Mouse (Mus musculus) midbrain, embryonic 14.5 days (tissue): ENCODE data around the gene Aco2. TPM values are rescaled to one million over a fixed set of nuclear protein-coding genes. Genes with fewer than 3 reads are reported as not detected.

Source experiments
- ATAC-seq: fragments of 200-750 bp; cut with Nextera tagmentation; 2 replicates; pipeline ENCODE4 v1.8.0; 2017; ENCODE audit warnings: moderate number of reproducible peaks, moderate library complexity; ENCODE audit not compliant: low FRiP score, low TSS enrichment
- DNase-seq: peaks from one replicate; pipeline ENCODE4 v3.0.0-alpha.2; 2015
- H3K27ac ChIP-seq: fragments of 300-500 bp; sonication (generic); replicated peaks from 2 replicates; pipeline ENCODE4 v1.5.1; 2014; ENCODE audit warnings: mild to moderate bottlenecking, low read depth, low read length, moderate library complexity
- H3K27me3 ChIP-seq: fragments of 300-500 bp; sonication (generic); 2 replicates; pipeline ENCODE4 v1.6.1; 2014; ENCODE audit warnings: low read length, control low read depth, mixed read lengths; ENCODE audit not compliant: control insufficient read depth, insufficient read depth
- H3K36me3 ChIP-seq: fragments of 300-500 bp; sonication (generic); 2 replicates; pipeline ENCODE4 v1.6.1; 2014; ENCODE audit warnings: low read length, control low read depth; ENCODE audit not compliant: control insufficient read depth, insufficient read depth
- H3K4me1 ChIP-seq: fragments of 300-500 bp; sonication (generic); 2 replicates; pipeline ENCODE4 v1.6.1; 2014; ENCODE audit warnings: mild to moderate bottlenecking, antibody characterized with exemption, low read length, control low read depth; ENCODE audit not compliant: control insufficient read depth, insufficient read depth
- H3K4me2 ChIP-seq: fragments of 300-500 bp; sonication (generic); 2 replicates; pipeline ENCODE4 v1.6.1; 2014; ENCODE audit warnings: mild to moderate bottlenecking, low read length, moderate library complexity
- H3K4me3 ChIP-seq: fragments of 300-500 bp; sonication (generic); replicated peaks from 2 replicates; pipeline ENCODE4 v1.5.1; 2014; ENCODE audit warnings: low read depth, low read length
- H3K9ac ChIP-seq: fragments of 300-500 bp; sonication (generic); replicated peaks from 2 replicates; pipeline ENCODE4 v1.6.1; 2014; ENCODE audit warnings: mild to moderate bottlenecking, low read length, moderate library complexity
- H3K9me3 ChIP-seq: fragments of 300-500 bp; sonication (generic); 2 replicates; pipeline ENCODE4 v1.6.1; 2016; ENCODE audit warnings: low read length, control low read depth, mixed read lengths; ENCODE audit not compliant: control insufficient read depth
- WGBS: fragments of 180-500 bp; shearing (Covaris S2); extraction: QIAGEN DNeasy Blood & Tissue Kit; methylation state at CpG from one replicate; pipeline ENCODE4 v1.1.7; 2014; 5-methylcytosine and 5-hydroxymethylcytosine counted together
- polyA plus RNA-seq: library from polyadenylated mRNA; unstranded; fragments of >200 nt; fragmentation: Nextera tagmentation; extraction: Ambion mirVana; gene quantifications from 2 replicates; pipeline ENCODE4 v1.2.1, GENCODE M21; 2014

Gene Aco2
- polyA plus RNA-seq, 1 experiment from 2014 or later = 221 TPM

- Histone ChIP-seq H3K4me2 (no peak overlapping the region), H3K27me3 (no peaks in the 10 kb centered on the region), H3K36me3 (no peaks in the 10 kb centered on the region), H3K9me3 (no peaks in the 10 kb centered on the region), H3K9ac (no peak overlapping the region), H3K4me3 (no peak overlapping the region), H3K4me1 (peaks cover 19% of the 10 kb centered on the region), H3K27ac (no peak overlapping the region)
- 94% methylated on average over 3 of the region's 3 CpGs for WGBS
- DNase-seq (no peak), ATAC-seq (no peak)
These were observed 10.2 kb downstream of the Aco2 start for GRCm38 (mm10) chr15:81882348-81882747.

DNA sequence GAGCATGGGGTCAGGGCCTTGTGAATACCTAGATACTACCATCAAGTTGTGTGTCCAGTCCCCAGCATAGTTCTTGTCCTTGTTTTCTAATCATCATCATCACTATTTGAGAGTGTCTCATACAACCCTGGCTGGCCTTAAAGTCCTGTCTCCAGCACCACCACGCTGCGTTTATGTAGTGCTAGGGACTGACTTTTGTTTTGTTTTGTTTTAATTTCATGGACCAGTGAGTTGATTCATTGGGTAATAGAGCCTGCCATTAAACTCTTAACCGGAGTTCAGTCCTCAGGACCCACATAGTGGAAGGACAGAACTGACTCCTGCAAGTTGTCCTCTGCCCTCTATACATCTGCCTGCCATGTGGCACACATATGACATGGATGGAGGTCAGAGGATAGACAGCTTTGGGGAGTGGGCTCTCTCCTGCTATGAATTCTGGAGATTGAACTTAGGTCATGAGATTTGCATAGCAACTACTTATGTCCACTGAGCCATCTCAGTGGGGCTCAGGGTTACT is 13.4 kb downstream of the Aco2 start:
- ATAC-seq = no peak
- Histone ChIP-seq H3K9me3 (no peaks in the 10 kb centered on the region), H3K36me3 (peaks cover 18% of the 10 kb centered on the region), H3K4me1 (0 out of 2 replicates have a peak, but pooled peaks cover 3% of the 10 kb centered on the region), H3K27ac (no peak overlapping the region), H3K4me2 (no peak overlapping the region), H3K9ac (no peak overlapping the region), H3K27me3 (no peaks in the 10 kb centered on the region), H3K4me3 (no peak overlapping the region)
- 74% methylated on average over 3 of the region's 3 CpGs for WGBS
- DNase-seq = no peak

DNA sequence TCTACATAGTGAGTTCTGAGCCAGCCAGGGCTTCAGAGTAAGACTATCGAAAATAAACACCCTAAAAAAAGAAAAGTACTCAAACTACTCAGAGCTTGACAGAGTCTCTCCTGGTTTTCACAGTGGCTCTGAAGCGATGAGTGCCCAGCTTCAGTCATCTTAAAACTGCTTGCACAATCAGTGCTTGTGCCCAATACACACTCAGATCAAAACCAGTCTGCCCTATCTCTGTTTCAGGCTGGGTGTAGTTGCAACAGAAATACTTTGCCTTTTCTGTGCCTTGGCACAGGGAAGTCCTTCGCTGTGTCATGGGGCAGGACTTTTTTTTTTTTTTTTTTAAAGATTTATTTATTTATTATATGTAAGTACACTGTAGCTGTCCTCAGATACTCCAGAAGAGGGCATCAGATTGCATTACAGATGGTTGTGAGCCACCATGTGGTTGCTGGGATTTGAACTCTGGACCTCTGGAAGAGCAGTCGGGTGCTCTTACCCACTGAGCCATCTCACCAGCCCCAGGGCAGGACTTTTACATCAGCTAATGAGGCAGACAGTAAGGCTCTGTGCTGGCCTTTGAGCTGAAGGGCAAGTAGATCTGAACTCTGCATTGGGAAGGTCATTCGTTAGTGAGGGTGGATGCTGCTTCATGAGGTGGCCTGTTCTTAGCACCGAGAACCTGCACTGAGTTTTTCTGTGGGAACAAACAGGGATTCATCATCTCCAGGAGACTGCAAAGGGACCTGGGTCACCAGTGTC is 14.9 kb downstream of the Aco2 start:
- Histone ChIP-seq H3K9ac (no peak overlapping the region), H3K4me2 (no peak overlapping the region), H3K27me3 (no peaks in the 10 kb centered on the region), H3K4me1 (no peaks in the 10 kb centered on the region), H3K36me3 (peaks cover 31% of the 10 kb centered on the region), H3K9me3 (no peaks in the 10 kb centered on the region), H3K27ac (no peak overlapping the region), H3K4me3 (no peak overlapping the region)
- WGBS = 95% methylated on average over 6 of the region's 6 CpGs
- DNase-seq = no peak
- no peak for ATAC-seq

DNA sequence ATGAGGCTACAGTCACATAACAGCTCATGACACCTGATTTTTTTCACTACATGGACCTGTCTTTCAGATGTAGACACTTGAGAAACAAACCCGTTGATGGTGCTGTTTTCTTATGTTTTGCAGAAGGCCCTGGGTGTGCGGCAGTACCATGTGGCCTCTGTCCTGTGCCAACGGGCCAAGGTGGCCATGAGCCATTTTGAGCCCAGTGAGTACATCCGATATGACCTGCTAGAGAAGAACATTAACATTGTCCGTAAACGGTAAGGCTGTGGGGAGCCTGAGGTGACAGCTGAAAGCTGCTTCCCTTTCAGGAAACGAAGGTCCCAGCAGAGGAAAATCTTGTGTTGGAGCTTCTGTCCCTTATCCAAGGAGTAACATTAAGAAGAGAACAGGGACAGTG is 17.1 kb downstream of the Aco2 start:
- no peak overlapping the region for H3K4me3 ChIP-seq
- no peak for DNase-seq
- no peaks in the 10 kb centered on the region for H3K27me3 ChIP-seq
- peaks cover 40% of the 10 kb centered on the region for H3K36me3 ChIP-seq
- H3K9me3 ChIP-seq = no peaks in the 10 kb centered on the region
- H3K27ac ChIP-seq = no peak overlapping the region
- ATAC-seq = no peak
- H3K4me1 ChIP-seq = no peaks in the 10 kb centered on the region
- 97% methylated on average over 7 of the region's 7 CpGs for WGBS
- no peak overlapping the region for H3K4me2 ChIP-seq
- H3K9ac ChIP-seq = no peak overlapping the region

GRCm38 (mm10) chr15:81891140-81891802 is 19.2 kb downstream of the Aco2 start:
- Histone ChIP-seq H3K27ac (no peak overlapping the region), H3K27me3 (no peaks in the 10 kb centered on the region), H3K4me1 (no peaks in the 10 kb centered on the region), H3K36me3 (peaks cover 59% of the 10 kb centered on the region), H3K4me2 (no peak overlapping the region), H3K9me3 (no peaks in the 10 kb centered on the region), H3K9ac (no peak overlapping the region), H3K4me3 (no peak overlapping the region)
- ATAC-seq = no peak
- WGBS = 92% methylated on average over 7 of the region's 7 CpGs
- no peak for DNase-seq

- 97% methylated on average over 8 of the region's 8 CpGs for WGBS
- ATAC-seq (no peak), DNase-seq (no peak)
- peaks cover 66% of the 10 kb centered on the region for H3K36me3 ChIP-seq
- no peak overlapping the region for H3K4me2 ChIP-seq
- H3K9ac ChIP-seq = no peak overlapping the region
- H3K27me3 ChIP-seq = no peaks in the 10 kb centered on the region
- no peaks in the 10 kb centered on the region for H3K9me3 ChIP-seq
- no peak overlapping the region for H3K27ac ChIP-seq
- no peak overlapping the region for H3K4me3 ChIP-seq
- H3K4me1 ChIP-seq = no peaks in the 10 kb centered on the region
These were observed 19.9 kb downstream of the Aco2 start for GRCm38 (mm10) chr15:81891822-81892580.

GRCm38 (mm10) chr15:81894002-81894401 is 21.9 kb downstream of the Aco2 start:
- DNase-seq (no peak), ATAC-seq (no peak)
- H3K27me3 ChIP-seq = no peaks in the 10 kb centered on the region
- no peaks in the 10 kb centered on the region for H3K4me1 ChIP-seq
- no peak overlapping the region for H3K9ac ChIP-seq
- H3K9me3 ChIP-seq = no peaks in the 10 kb centered on the region
- no peak overlapping the region for H3K4me3 ChIP-seq
- 92% methylated on average over 1 of the region's 1 CpGs for WGBS
- peaks cover 72% of the 10 kb centered on the region for H3K36me3 ChIP-seq
- H3K4me2 ChIP-seq = no peak overlapping the region
- no peak overlapping the region for H3K27ac ChIP-seq

DNA sequence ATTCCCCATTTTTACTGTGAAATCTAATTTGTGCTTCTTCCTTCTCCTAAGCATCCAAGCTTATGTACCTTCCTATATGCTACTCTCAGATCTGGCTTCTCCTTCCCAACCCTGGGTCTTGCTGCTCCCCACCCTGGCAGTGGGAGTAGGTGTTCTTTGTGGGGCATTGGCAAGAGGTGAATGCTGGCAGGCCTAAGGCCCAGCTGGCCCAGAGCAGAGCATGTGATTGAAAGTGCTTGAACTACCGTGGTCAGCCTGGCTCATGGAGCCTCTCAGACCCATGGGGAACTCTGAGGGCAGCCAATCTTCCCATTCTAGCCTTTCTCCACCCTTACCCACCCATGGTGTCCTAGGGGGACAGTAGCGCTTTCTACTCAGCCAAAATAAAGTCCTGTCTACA is 24.3 kb downstream of the Aco2 start:
- no peak overlapping the region for H3K4me3 ChIP-seq
- ATAC-seq (no peak), DNase-seq (no peak)
- 93% methylated on average over 2 of the region's 2 CpGs for WGBS
- H3K36me3 ChIP-seq = peaks cover 68% of the 10 kb centered on the region
- no peak overlapping the region for H3K27ac ChIP-seq
- no peak overlapping the region for H3K9ac ChIP-seq
- H3K4me1 ChIP-seq = no peaks in the 10 kb centered on the region
- H3K27me3 ChIP-seq = no peaks in the 10 kb centered on the region
- H3K9me3 ChIP-seq = no peaks in the 10 kb centered on the region
- H3K4me2 ChIP-seq = no peak overlapping the region
